Mouse (Mus musculus): ENCODE data around the gene Sdcbp2. TPM values are rescaled to one million over a fixed set of nuclear protein-coding genes. Genes with fewer than 3 reads are reported as not detected.

Gene Sdcbp2
- polyA plus RNA-seq, 1 experiment from 2014 or later = 2.0 TPM

DNA sequence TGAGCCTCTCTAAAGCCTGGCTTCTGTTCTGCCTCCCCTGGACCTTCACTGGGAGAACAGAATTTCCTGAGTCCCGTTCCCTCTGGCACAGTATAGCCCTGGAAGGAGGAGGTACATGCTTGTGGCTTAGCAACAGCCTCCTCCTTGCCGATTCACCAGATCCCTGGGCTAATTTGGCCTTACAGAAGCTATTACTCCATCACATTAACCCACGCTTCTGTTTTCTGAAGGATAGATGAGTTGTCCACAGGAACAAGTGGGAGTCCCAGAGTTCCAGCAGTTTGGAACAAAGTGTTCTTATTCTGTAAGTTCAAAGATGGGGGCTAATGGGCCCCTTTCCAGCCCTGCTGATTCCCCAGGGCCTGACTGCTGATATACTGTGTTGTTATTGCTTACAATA lies 1.2 kb downstream of the Sdcbp2 start:
- Histone ChIP-seq H3K27ac (no peak overlapping the region), H3K9me3 (replicated peaks) (no peaks in the 10 kb centered on the region), H3K4me2 (no peak overlapping the region), H3K4me1 (replicated peaks) (peaks cover 14% of the 10 kb centered on the region), H3K9ac (no peak overlapping the region), H3K36me3 (no peaks in the 10 kb centered on the region), H3K4me3 (no peak overlapping the region), H3K27me3 (peaks cover 9% of the 10 kb centered on the region; the same call in 1 of the 2 replicates)
- WGBS = 61% methylated on average over 3 of the region's 3 CpGs
- ATAC-seq (replicated peaks; ENCODE audit: insufficient number of reproducible peaks, insufficient read depth, low FRiP score, low read depth) = no peak

- no peak overlapping the region for H3K4me3 ChIP-seq
- H3K27ac ChIP-seq = no peak overlapping the region
- H3K4me2 ChIP-seq = no peak overlapping the region
- H3K36me3 ChIP-seq = no peaks in the 10 kb centered on the region
- no peak overlapping the region for H3K9ac ChIP-seq
- H3K9me3 ChIP-seq (replicated peaks) = no peaks in the 10 kb centered on the region
- ATAC-seq (replicated peaks; ENCODE audit: insufficient number of reproducible peaks, insufficient read depth, low FRiP score, low read depth) = no peak
- peaks cover 9% of the 10 kb centered on the region; the same call in 1 of the 2 replicates for H3K27me3 ChIP-seq
- H3K4me1 ChIP-seq (replicated peaks) = peaks cover 14% of the 10 kb centered on the region
- 73% methylated on average over 5 of the region's 5 CpGs for WGBS
Measured at GRCm38 (mm10) chr2:151574607-151575006, 2.2 kb downstream of the Sdcbp2 start.

- Histone ChIP-seq H3K27me3 (peaks cover 9% of the 10 kb centered on the region; the same call in 1 of the 2 replicates), H3K36me3 (no peaks in the 10 kb centered on the region), H3K4me2 (peak overlapping the region; percentile 86), H3K4me3 (peak overlapping the region; percentile 51), H3K27ac (peak overlapping the region; percentile 88), H3K9ac (peak overlapping the region; percentile 58; the same call in 1 of the 2 replicates), H3K4me1 (replicated peaks) (peaks cover 16% of the 10 kb centered on the region), H3K9me3 (replicated peaks) (no peaks in the 10 kb centered on the region)
- 26% methylated on average over 7 of the region's 7 CpGs for WGBS
- no peak for ATAC-seq (replicated peaks; ENCODE audit: insufficient number of reproducible peaks, insufficient read depth, low FRiP score, low read depth)
Measured at GRCm38 (mm10) chr2:151575119-151575698, 2.8 kb downstream of the Sdcbp2 start.

DNA sequence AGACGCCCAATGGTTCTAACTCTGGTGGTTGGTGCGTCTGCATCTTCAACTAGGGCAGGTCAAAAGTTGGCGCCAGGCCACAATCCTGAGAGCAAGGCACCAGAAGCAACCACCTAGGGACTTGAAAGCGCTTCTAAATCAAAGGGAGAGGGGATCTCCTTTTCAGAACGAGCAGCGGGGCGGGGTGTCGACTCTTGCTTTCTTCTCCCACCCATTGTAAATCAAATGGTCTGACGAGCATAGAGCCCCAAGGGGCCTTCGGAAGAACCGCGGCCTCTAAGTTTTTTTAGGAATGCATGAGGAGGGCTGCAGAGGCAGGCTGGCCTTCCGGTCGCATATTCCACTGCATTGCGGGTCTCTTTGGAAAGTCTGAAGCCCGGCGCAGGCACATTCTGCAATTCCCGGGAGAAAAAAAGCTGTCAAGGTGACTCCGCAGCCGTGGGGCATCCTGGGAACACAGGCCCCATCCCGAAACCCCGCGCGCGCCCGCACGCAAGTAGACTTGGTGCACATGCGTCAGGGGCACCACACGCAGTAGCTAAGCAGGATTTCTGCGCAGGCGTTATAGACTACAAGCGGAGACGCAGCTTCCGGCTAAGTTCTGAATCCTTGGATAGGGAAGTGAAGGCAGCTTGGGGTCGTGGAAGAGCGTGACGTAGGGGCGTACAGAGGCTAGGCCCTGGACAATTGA lies 3.4 kb downstream of the Sdcbp2 start:
- H3K27me3 ChIP-seq = peaks cover 9% of the 10 kb centered on the region; the same call in 1 of the 2 replicates
- peak; percentile 86 for ATAC-seq (replicated peaks; ENCODE audit: insufficient number of reproducible peaks, insufficient read depth, low FRiP score, low read depth)

GRCm38 (mm10) chr2:151579183-151579582 lies 6.8 kb downstream of the Sdcbp2 start:
- Histone ChIP-seq H3K4me3 (no peak overlapping the region), H3K4me2 (no peak overlapping the region), H3K9me3 (replicated peaks) (no peaks in the 10 kb centered on the region), H3K36me3 (no peaks in the 10 kb centered on the region), H3K4me1 (replicated peaks) (peaks cover 22% of the 10 kb centered on the region), H3K9ac (no peak overlapping the region), H3K27ac (no peak overlapping the region), H3K27me3 (peaks cover 6% of the 10 kb centered on the region; the same call in 1 of the 2 replicates)
- WGBS = 48% methylated on average over 4 of the region's 4 CpGs
- no peak for ATAC-seq (replicated peaks; ENCODE audit: insufficient number of reproducible peaks, insufficient read depth, low FRiP score, low read depth)

More for the DNA sequence above, 3.4 kb downstream of the Sdcbp2 start:
- 2% methylated on average over 38 of the region's 38 CpGs for WGBS
- peak overlapping the region; percentile 58 for H3K9ac ChIP-seq
- peak overlapping the region; percentile 88 for H3K27ac ChIP-seq
- no peaks in the 10 kb centered on the region for H3K9me3 ChIP-seq (replicated peaks)
- H3K4me2 ChIP-seq = peak overlapping the region; percentile 86
- H3K4me3 ChIP-seq = peak overlapping the region; percentile 51
- no peaks in the 10 kb centered on the region for H3K36me3 ChIP-seq
- H3K4me1 ChIP-seq (replicated peaks) = peaks cover 21% of the 10 kb centered on the region

- no peak overlapping the region for H3K4me2 ChIP-seq
- H3K9me3 ChIP-seq (replicated peaks) = no peaks in the 10 kb centered on the region
- H3K36me3 ChIP-seq = no peaks in the 10 kb centered on the region
- peaks cover 14% of the 10 kb centered on the region for H3K4me1 ChIP-seq (replicated peaks)
- peaks cover 6% of the 10 kb centered on the region; the same call in 1 of the 2 replicates for H3K27me3 ChIP-seq
- H3K9ac ChIP-seq = no peak overlapping the region
- ATAC-seq (replicated peaks; ENCODE audit: insufficient number of reproducible peaks, insufficient read depth, low FRiP score, low read depth) = no peak
- H3K4me3 ChIP-seq = no peak overlapping the region
- H3K27ac ChIP-seq = no peak overlapping the region
- WGBS = 38% methylated on average over 1 of the region's 1 CpGs
Measured at GRCm38 (mm10) chr2:151580945-151581344, 8.5 kb downstream of the Sdcbp2 start.

- H3K4me1 ChIP-seq (replicated peaks) = 0 out of 2 replicates have a peak, but pooled peaks cover under 1% of the 10 kb centered on the region
- no peaks in the 10 kb centered on the region for H3K36me3 ChIP-seq
- ATAC-seq (replicated peaks; ENCODE audit: insufficient number of reproducible peaks, insufficient read depth, low FRiP score, low read depth) = no peak
- no peak overlapping the region for H3K4me2 ChIP-seq
- no peak overlapping the region for H3K27ac ChIP-seq
- H3K4me3 ChIP-seq = no peak overlapping the region
- H3K9ac ChIP-seq = no peak overlapping the region
- 35% methylated on average over 3 of the region's 3 CpGs for WGBS
- H3K9me3 ChIP-seq (replicated peaks) = no peaks in the 10 kb centered on the region
- H3K27me3 ChIP-seq = no peaks in the 10 kb centered on the region
Measured at GRCm38 (mm10) chr2:151585934-151586333, 13.5 kb downstream of the Sdcbp2 start.

GRCm38 (mm10) chr2:151586807-151587206 lies 14.4 kb downstream of the Sdcbp2 start:
- Histone ChIP-seq H3K4me1 (replicated peaks) (no peaks in the 10 kb centered on the region), H3K4me2 (no peak overlapping the region), H3K9me3 (replicated peaks) (no peaks in the 10 kb centered on the region), H3K4me3 (no peak overlapping the region), H3K36me3 (no peaks in the 10 kb centered on the region), H3K27me3 (no peaks in the 10 kb centered on the region), H3K9ac (no peak overlapping the region), H3K27ac (no peak overlapping the region)
- no peak for ATAC-seq (replicated peaks; ENCODE audit: insufficient number of reproducible peaks, insufficient read depth, low FRiP score, low read depth)
- WGBS = 93% methylated on average over 1 of the region's 1 CpGs

DNA sequence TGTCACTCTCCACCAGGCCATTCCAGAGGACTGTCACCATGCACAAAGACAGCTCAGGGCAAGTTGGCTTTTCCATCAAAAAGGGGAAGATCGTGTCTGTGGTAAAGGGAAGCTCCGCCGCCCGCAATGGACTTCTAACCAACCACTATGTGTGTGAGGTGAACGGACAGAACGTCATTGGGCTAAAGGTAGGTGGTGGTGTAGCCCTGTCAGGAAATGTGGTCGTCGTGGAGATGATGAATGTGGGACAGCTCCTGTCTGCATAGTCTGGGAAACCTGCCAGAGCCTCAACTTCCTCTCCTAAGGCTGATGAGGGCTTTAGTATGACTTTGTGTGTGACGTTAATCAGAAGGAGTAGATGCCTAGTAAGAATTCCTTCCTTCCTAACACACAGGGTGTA lies 14.9 kb downstream of the Sdcbp2 start:
- no peak overlapping the region for H3K4me2 ChIP-seq
- H3K4me3 ChIP-seq = no peak overlapping the region
- no peaks in the 10 kb centered on the region for H3K27me3 ChIP-seq
- no peaks in the 10 kb centered on the region for H3K36me3 ChIP-seq
- 57% methylated on average over 9 of the region's 9 CpGs for WGBS
- no peaks in the 10 kb centered on the region for H3K4me1 ChIP-seq (replicated peaks)
- ATAC-seq (replicated peaks; ENCODE audit: insufficient number of reproducible peaks, insufficient read depth, low FRiP score, low read depth) = no peak
- no peaks in the 10 kb centered on the region for H3K9me3 ChIP-seq (replicated peaks)
- H3K27ac ChIP-seq = no peak overlapping the region
- H3K9ac ChIP-seq = no peak overlapping the region

DNA sequence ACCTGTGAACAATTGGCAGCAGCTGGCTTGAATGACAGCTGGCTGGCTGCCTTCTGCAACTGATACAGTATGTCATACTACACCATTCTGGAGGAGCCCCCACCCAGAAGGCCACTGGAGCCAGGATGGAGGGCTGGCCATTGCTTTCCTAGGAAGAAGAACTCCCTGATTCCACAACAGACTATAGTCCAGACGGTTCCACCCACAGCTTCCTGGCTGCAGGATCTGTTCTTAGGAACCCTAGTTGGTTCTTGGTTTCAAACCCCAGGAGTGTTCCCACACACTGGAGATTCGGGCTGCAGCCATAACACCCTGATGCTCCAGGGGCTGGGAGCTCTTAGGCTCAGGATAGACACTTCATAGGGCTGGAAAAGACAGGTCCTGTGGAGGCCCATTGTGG lies 25.6 kb downstream of the Sdcbp2 start:
- no peaks in the 10 kb centered on the region; the same call in 1 of the 2 replicates for H3K4me1 ChIP-seq (replicated peaks)
- ATAC-seq (replicated peaks; ENCODE audit: insufficient number of reproducible peaks, insufficient read depth, low FRiP score, low read depth) = no peak
- H3K9ac ChIP-seq = no peak overlapping the region
- H3K36me3 ChIP-seq = no peaks in the 10 kb centered on the region
- no peak overlapping the region for H3K4me2 ChIP-seq
- H3K9me3 ChIP-seq (replicated peaks) = no peaks in the 10 kb centered on the region
- H3K4me3 ChIP-seq = no peak overlapping the region
- peaks cover 16% of the 10 kb centered on the region; the same call in 1 of the 2 replicates for H3K27me3 ChIP-seq
- H3K27ac ChIP-seq = no peak overlapping the region
- 61% methylated on average over 2 of the region's 2 CpGs for WGBS

DNA sequence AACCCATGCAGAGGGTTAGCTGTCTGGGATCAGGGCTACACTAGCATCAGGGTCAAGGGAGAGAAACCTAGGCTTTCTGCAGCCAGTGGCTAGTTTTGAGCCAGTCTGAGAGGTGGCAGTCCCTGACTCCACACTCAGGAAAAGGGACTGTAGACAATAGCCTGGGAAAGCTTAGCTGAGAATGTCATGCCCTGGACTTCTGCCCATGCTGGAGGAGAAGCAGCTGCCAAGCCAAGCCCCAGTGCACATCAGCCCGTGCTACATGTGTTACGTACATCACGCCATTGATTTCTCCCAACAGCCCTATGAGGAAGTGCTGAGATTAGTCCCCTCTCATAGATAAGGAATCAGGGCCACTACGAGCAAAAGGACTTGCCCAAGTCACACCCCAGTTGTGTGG lies 29.7 kb downstream of the Sdcbp2 start:
- Histone ChIP-seq H3K36me3 (no peaks in the 10 kb centered on the region), H3K27me3 (peaks cover 10% of the 10 kb centered on the region; the same call in 1 of the 2 replicates), H3K9ac (no peak overlapping the region), H3K9me3 (replicated peaks) (no peaks in the 10 kb centered on the region), H3K4me3 (no peak overlapping the region), H3K27ac (no peak overlapping the region), H3K4me2 (no peak overlapping the region), H3K4me1 (replicated peaks) (no peaks in the 10 kb centered on the region; the same call in 1 of the 2 replicates)
- 41% methylated on average over 4 of the region's 4 CpGs for WGBS
- no peak for ATAC-seq (replicated peaks; ENCODE audit: insufficient number of reproducible peaks, insufficient read depth, low FRiP score, low read depth)

All from heart, embryonic 15.5 days (tissue).